Mouse (Mus musculus) lung, adult 18-20 months (tissue): ENCODE measurements at regions not wholly inside any gene's neighbourhood (a gene's known extent, or its start where the extent isn't known, plus 50 kb on each side); places are given as distances from the start of the nearest gene placed in this dataset.
A peak's percentile ranks its signal among the peaks of the same experiment; 100 is the strongest.

Experiments
- DNase-seq, 2 experiments: peaks; one replicate each; pipeline ENCODE4 v3.0.0; 2022; ENCODE audit warnings: mixed read lengths in 2 of 2

DNA sequence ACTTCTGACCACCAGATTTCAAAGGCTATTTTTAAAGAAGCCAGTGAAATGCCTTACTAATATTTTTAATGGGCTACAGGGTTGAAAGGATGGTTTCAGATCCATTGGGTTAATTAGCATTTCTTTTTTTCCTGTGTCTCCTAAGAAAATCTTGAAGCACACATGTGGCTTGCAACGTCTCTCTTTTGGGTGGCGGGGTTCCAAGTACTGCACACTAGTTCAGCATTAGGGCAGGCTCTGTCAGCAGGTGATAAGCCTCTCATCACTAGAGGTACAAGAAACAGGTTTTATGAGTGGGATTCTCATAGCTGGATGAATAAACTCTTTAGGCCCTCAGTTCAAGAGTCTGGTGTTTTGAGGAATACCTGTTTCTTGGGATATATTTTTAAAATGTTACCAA is 103.2 kb upstream of the Jun start:
- DNase-seq = no peak

DNA sequence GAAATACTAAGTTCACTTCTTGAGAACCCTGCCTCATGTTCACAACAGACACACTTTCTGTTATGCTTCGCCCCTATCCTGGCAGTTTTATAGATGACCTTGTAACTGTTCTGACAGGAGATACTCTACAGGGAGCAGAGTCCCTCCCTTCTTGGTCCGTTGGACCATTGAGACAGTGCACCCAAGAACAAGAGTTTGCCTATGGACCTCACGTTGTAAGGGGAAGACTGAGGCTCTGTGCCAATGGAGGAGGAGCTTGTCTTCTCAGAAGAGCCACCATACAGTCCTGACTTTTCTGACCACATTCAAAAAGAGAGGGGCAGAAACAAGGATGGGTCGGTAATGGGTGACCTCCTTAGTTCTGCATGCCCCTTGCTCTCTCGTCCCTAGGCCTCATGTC is 103.8 kb upstream of the Jun start:
- DNase-seq = no peak

DNA sequence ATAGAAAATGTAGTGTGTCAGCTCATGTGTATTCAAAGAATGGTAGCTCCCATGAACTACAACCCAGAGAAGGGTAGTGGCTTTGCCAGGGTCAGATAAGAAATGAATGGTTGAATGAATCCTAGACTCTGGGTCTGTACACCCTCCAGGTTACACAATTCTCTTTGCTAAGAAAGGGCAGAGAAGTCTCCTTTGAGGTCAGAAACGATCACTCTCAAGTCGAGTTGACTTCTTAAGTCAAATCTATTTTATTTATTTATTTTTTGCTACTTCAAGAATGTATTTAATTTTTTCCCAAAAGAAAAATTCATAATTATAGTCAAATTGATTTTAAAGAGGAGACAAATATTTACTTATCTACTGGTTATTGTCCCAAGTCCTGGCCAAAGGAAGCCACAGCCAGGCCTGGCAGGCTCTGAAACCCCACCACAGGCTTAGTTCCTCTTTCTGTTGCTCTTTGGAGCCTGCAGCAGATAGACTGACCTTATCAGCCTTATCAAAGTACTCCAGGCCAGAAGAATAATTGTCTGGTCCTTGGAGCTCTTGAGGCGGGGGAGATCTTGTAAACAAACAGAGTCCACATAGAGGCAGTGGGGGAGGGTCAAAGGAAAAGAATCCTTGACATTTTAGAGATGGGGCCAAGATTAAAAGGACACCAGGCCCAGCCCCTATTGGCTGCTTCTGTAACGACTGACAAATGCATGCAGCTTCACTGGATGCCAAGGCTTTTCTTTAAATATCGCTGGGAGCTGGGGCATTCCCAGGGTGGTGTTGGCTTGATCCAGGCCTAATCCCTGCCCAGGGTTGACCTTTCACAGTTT is 104.6 kb upstream of the Jun start:
- DNase-seq = peak; percentile 69 to 79

DNA sequence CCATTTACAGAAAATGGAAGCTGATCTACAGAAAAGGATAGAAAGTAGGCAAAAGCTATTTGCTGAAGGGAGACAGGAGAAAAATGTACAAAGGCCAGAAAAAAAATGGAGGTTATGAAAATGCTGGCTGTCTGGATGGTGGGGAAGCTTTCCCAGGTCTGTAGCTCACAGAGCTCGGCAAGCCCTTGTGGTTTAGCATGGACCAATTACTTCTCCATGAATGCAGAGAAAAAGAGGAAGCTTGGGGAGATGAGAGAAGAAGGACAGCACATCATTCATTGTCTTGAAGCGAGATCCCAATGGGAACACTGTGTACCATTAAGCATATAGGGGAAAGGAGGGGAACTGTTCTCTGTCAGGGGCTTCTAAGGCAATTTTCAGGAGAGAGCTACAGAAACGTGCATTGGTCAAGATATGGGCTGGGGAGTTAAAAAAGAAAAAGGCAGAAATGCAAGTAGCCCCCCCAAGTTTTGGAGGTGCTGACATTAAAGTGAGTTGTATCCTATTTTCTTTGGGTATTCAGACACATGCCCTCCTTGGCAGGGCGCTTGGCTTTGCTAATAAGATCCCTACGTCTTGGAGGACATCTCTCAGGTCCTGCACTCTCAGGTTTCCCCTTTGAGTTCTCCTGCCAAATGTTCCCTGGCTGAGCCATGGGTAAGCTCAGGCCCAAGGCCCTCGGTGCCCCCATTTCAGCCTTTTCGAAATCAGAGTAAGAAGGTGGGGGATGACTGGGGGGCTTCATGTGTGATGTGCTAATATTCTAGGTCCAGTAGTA is 105.8 kb upstream of the Jun start:
- DNase-seq = no peak

DNA sequence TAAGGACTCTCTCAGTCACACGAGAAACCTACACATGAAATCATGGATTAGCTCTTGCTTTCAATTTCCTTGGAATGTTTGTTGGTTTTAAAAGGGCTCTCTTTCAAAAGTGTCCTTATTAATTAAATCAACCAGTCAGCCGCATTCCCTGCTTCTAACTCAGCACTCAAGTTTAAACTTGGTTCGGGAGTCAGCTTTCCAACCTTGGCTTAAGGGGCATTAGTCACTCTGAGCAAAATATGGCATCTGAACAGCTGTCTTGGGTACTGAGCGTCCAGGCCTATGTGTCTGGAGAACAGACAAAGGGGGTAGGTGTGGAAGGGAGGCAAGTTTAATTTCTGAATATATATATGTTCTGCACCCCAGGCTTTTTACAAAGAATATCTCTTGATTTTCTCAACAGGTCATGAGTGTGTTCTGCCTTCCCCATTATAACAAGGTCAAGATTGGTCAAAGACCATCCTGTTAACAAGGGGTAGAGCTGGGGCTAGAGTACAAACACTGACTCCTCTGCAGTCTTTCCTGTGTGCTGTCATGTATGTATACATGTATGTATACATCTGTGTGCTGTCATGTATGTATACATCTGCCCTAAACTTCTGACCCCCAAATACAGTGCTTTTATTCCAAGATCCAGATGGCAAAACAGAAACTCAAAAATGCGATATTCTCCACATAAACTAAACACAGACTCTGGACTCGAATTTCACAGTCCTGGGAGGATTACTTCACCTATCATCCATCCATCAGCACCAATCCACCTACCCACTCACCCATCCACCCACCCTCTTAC is 106.8 kb upstream of the Jun start:
- no peak for DNase-seq

DNA sequence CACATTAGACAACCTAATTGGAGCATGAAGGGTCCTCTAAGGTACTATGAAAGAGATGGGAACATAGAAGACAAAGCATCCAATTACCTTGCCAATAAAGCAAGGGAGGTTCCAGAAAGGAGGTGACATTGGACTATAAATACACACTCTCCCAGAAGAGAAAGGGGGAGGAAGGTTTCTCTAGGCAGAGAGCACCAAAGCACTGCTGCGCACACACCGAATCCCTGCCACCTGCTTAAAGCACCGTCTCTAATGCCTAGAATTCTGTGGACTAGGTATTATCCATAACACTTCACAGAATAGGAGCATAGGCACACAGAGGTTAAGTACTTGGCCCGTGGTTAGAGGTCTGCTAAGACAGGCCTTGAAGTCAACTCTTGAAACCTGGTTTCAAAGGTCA is 107.8 kb upstream of the Jun start:
- no peak for DNase-seq

DNA sequence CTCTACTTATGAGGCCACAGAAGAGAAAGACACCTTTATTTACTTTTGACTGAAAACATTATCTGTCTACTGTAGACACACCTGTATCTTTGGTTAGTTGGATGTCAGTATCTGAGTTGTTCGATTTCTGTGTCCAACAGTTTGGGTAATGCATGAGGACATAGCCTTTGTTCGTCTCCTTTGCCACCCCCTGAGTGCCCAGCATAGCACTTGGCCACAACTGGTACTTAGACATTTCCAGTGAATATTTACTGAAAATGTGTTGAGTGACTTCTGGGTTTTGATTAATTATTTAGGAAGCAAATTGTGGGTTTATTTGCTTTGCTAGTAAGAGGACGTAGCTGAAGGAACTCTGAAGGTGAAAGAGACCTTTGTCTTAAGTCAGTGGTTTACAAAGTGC is 108.4 kb upstream of the Jun start:
- no peak for DNase-seq

DNA sequence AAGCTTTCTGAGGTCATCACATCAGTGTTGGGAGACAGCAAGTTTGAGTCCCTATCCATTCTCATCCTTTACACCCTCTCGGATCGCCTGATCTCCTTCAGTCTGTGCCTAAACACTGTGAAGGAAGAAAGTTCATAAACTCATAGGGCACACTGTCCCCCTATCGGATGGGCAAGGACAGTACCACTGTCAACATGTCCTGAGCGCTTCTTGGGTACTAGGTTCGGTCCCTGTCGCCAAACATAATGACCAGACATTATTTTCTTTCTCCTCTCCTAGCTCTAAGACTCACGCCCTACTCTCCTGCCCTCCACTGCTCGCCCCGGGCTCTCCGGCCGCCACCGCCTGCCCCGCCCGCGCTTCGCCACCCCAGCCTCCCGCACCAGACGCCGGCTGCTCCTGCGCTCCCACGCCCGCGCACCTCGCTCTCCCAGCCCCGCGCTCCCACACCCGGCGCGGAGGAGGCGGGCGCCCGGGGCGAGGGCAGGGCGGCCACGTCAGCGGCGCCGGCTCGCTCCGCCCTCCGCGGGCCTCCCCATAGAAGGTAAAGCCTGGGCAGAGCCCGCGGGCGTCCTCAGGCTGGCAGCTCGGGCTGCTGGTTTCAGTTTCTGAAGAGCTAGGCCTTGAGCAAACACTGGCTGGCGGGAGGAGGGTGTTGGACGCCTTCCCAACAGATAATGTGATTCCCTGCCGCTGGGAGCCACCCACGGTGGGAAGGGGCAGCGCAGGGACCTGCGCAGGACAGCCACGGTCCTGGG is 109.1 kb upstream of the Jun start:
- DNase-seq = peak; percentile 96 to 97

DNA sequence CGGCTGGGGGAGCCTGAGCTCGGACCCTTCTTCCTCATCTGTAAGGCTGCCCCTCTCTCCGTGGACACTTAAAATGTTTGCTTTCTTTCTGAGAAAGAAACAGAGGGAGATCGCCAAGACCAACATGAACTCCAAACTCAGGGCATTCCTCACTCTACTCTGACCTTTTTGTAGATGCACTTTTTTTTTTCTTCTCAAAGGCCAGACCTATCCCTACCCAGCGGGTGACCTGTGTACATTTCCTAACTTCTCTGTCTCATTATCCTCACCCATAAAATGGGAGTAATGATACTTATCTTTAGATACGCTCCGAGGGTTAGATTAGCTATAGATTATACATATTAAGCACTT is 109.6 kb upstream of the Jun start:
- DNase-seq = no peak

DNA sequence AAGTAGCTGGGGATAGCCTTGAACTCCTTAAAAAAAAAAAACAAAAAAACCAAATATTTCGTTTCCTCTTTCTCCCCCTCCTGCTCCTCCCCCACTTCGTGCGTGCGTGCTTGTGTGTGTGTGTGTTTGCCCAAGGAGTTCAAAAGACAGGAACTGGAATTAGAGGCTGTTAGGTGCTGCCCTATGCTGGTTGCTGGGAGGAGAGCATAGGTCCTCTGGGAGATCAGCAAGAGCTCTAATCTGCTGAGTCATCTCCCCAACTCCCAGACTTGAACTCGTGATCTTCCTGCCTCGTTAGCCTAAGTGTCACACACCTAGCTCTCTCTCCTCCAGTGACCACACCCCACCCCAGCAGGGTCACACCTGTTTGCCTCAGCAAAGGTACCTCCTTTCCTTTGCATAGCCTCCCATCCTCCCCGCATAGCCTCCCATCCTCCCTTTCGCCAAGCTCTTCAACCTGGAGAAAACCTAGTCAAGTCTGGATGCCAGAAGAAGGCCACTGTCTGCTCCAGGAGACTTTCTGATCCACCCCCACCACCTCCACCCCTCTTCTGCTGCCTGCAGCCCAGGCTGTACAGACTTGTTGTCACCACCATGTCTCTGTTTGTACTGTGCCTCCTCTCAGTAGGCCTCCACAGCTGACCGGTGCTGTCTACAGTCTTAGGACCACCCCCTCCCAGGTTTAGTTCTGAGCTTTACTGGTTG is 110.5 kb upstream of the Jun start:
- peak; percentile 26 to 51 for DNase-seq

DNA sequence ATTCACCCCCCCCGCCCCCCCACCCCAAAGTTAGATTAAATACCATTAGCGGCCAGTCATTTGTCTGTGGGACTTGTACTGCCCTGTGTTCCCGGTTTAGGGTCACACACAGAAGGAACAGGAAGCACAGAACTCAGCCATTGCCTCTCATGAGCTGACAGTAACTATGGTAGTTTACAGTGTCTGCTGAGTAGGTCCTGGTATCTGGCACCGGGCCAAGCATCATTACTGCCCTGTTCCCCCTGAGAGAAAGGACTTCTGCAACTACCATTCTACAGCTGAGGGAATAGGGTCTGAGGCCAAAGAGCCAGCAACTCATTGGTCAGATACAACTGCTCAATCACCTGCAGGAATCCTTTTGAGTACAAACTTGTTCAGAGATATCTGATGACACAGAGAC is 111.4 kb upstream of the Jun start:
- no peak for DNase-seq

DNA sequence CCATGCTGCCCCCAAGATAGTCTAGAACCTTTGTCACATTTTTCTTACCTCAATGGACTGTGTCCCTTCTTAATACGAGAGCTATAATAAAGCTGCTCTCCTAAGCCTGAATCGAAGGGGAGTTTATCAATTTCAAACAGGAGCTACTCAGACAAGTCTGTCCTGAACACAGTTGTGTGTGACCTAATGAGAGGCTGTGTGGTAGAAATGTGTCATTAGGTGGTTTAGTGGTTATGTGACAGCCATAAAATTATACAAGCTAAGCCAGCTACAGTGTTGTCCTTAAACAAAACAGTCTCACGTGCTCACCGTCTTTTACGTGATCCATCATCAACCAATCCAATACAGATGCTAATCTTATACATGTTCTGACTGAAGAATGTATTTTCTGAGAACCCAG is 114.5 kb upstream of the Jun start:
- DNase-seq = no peak

DNA sequence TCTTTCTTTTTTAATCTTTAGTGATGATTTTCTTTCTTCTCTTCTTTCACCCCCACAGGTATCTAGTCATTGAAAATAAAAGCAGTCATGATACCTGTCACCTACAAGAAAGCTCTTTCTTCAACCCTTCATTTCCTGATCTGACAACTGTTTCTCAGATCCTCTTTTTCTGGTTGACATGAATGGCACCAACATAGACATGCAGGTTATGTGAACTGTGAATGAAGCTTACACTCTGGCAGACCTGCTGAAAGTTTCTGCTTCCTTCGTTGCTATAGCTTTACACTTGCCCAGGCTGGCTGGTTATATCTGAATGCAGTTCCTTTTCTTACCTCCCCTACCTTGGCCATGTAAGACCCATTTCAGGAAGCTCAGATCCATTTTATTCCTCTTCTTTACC is 115.2 kb upstream of the Jun start:
- no peak for DNase-seq

DNA sequence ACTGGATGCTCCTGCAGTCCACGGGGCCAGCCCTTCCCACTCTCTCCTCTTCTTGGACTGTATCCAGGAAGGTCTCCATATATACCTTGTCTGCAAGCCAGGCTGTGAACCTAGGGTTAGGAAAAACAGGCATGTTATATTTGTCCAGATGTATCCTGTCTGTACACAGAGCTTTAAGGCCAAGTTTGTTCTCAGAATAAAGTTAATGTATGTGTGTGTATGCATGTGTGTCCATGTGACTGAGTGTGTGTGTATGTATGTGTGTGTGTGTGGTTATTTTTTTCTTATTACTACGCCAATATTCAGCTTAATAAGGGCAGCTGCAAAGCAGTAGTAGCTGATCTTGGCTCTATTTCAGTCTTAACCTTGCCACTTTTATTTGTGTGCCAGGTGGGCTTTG is 117.7 kb upstream of the Jun start:
- no peak for DNase-seq

DNA sequence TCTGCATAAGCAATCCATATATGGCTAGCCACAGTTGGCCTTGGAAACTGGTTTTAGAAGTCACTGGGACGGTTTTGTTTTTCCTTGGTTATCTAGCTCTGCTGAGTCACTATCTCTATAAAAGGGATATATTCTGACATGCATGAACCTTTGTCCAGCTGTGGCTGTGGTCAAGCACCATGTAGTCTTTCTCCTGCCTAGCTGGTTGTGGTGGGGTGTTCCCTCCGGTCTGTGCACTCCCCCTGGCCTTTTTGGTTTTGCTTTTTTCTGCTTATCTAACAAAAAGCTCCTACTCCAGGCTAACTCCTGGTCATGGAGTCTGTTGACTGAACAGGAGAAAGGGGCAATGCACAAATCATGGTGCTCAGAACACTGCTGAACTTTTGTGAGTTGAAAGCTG is 125.7 kb upstream of the Jun start:
- DNase-seq = no peak

DNA sequence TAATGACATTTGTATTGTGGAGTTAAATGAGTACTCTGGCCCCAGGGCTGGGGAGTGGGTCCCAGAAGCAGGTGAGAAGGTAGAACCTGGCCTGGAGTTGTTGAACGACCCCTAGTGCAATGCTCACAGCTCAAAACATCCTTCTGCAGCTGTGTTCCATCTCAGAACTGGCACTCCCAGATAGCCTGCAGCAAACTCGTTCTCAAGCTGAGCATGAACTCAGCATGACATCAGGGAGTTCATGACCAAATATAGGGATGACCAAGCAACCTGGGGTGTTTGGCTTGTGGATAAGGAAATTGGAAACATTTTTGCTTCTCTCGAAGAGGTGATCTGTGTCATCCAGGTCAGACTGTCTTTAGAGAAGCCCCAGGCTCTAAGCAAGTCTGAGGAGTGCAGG is 126.4 kb upstream of the Jun start:
- DNase-seq = no peak

DNA sequence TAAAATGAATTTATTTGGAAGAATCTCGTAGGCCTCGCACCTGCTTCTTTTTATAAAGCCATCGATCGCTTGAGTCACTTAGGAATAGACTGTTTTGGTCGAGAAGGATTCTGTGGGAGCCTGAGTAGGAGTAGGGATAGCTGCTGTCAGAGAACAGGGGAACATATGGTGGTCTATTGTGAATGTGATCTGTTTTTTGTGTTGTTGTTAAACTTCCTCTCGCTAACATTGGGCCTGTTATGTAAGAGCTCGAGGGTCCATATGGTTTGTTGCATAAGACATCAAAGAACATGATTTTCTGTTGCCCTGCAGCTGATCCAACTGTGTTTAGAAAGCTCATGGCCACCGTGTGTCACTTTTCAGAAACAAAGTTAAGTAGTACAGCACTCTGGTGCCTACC is 126.9 kb upstream of the Jun start:
- no peak for DNase-seq

DNA sequence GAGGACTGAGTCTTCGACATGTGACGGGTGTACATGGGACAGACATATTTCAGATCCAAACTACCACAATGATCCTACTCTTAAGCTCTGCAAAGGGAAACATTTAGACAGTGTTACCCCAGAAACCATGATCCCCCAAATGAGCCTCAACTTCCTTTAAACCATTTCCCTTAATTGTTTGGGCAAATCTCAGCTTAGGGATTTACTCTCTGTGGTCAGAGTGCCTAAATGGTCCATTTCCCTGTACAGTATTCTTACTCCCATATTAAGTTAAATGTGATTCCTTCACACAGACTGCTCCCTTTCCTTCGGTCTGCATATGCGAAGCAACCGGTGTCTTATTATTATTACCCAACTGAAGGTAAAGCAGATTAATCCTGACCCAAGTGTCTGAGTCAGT is 128.4 kb upstream of the Jun start:
- DNase-seq = no peak

DNA sequence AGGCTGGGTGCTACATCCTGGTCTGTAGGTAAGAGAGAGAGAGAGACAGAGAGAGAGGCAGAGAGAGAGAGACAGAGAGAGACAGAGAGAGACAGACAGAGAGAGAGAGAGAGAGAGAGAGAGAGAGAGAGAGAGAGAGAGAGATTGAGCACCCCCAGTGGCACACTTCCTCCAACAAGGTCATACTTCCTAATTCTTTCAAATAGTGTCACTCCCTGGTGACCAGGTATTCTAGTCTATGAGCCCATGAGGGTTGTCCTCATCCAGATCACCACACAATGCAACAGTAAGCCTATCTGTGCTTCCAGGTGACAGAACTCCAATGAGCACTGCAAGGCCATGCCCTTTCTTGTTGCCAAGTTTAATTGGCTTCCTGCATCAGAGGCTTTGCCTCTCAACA is 129.0 kb upstream of the Jun start:
- no peak for DNase-seq

DNA sequence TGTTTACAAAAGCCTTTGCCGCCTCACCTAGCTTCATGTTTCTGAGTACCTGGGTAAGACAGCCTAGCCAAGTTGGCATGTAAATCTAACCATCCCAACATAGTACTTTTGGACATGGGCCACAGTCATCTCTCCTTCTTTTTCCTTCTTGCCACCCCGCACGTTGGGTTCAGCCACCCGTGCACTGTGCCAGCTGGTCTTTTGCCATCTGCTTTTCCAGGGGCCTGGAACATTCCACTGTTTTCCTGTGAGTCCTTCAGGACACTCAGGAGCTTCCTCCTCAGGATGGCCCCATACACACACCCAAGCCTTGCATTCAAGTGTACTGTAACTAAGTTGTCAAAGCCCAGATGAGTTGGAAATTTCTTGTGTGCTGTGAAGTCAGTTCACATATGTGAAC is 132.2 kb upstream of the Jun start:
- DNase-seq = no peak

DNA sequence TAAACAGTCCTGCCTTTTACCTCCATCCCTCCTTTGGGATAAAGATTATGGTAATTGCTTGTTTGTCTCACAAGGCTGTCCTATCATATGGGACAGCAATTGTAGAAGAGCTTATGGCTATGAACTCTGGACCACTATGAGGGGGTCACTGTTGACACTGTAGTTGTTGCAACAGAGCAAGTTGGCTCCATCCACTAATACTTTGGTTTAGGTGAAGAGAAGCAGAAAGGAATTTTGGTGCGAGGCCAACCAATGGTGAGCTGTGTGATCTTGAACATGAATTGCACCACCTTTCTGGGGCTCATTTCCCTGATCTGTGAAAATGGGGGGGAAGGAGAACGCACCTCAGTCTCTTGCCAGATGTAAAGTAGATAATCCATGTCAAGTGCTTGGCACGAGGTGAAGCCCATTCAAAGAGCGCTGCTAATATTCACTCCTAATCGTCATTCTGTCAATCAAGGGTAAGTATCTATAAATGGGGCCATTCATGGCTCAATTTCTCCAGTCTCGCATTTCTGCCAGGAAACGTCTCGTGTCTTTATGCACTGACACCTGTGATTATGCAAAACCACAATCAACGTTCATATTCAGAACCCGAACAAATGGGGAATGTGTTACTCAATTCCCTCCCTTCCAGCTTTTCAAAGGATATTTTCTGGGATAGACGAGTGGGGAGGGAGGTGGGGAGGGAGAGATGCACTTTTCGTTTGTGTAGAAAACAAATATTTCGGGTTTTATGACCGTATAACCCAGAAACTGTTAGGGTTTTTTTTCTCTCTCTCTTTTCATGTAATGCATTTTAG is 133.3 kb upstream of the Jun start:
- DNase-seq = peak in 1 of 2 experiments; percentile 39

DNA sequence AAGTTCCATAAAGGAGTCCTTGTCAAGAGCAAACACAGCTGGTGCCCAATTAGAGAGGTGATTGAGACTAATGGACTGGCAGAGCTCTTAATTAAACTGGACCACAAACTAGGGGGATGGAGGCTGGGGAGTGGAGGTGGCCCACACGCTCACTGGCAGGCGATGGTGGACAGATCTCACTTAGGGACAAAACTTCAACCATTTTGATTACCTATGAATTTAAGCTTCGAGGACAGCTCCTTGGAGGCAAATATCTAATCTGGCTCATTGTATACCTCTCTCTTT is 133.8 kb upstream of the Jun start:
- no peak for DNase-seq
